Mouse (Mus musculus) lung, embryonic 15.5 days (tissue): Measurements from ENCODE around the gene Cct3. TPM values are rescaled to one million over a fixed set of nuclear protein-coding genes. Genes with fewer than 3 reads are reported as not detected.

Experiments used
- ATAC-seq: fragments of 200-750 bp; cut with Nextera tagmentation; 2 replicates; pipeline ENCODE4 v1.8.0; 2017; ENCODE audit warnings: moderate number of reproducible peaks, borderline replicate concordance; ENCODE audit not compliant: low FRiP score, low TSS enrichment; ENCODE audit errors: extremely low read depth
- H3K27ac ChIP-seq: fragments of 300-500 bp; sonication (generic); 2 replicates; pipeline ENCODE4 v1.5.1; 2015; ENCODE audit warnings: moderate library complexity, mild to moderate bottlenecking, inconsistent platforms
- H3K27me3 ChIP-seq: fragments of 300-500 bp; sonication (generic); 2 replicates; pipeline ENCODE4 v1.6.1; 2015; ENCODE audit warnings: inconsistent platforms
- H3K36me3 ChIP-seq: fragments of 300-500 bp; sonication (generic); 2 replicates; pipeline ENCODE4 v1.6.1; 2015; ENCODE audit warnings: inconsistent platforms
- H3K4me1 ChIP-seq: fragments of 300-500 bp; sonication (generic); 2 replicates; pipeline ENCODE4 v1.6.1; 2015; ENCODE audit warnings: inconsistent platforms
- H3K4me2 ChIP-seq: fragments of 300-500 bp; sonication (generic); 2 replicates; pipeline ENCODE4 v1.6.1; 2015; ENCODE audit warnings: inconsistent platforms, mild to moderate bottlenecking, moderate library complexity
- H3K4me3 ChIP-seq: fragments of 300-500 bp; sonication (generic); 2 replicates; pipeline ENCODE4 v1.5.1; 2015; ENCODE audit warnings: mild to moderate bottlenecking, inconsistent platforms
- H3K9ac ChIP-seq: fragments of 300-500 bp; sonication (generic); 2 replicates; pipeline ENCODE4 v1.6.1; 2015; ENCODE audit warnings: inconsistent platforms
- H3K9me3 ChIP-seq: fragments of 300-500 bp; sonication (generic); 2 replicates; pipeline ENCODE4 v1.6.1; 2016; ENCODE audit warnings: inconsistent platforms
- WGBS: fragments of 180-500 bp; shearing (Covaris S2); methylation state at CpG from one replicate; pipeline ENCODE4 v1.1.7; 2015; 5-methylcytosine and 5-hydroxymethylcytosine counted together
- polyA plus RNA-seq: library from polyadenylated mRNA; unstranded; fragments of >200 nt; fragmentation: Nextera tagmentation; extraction: Ambion mirVana; gene quantifications from 2 replicates; pipeline ENCODE4 v1.2.1, GENCODE M21; 2015

Cct3 gene
- polyA plus RNA-seq, 1 experiment from 2014 or later = 525 TPM

DNA sequence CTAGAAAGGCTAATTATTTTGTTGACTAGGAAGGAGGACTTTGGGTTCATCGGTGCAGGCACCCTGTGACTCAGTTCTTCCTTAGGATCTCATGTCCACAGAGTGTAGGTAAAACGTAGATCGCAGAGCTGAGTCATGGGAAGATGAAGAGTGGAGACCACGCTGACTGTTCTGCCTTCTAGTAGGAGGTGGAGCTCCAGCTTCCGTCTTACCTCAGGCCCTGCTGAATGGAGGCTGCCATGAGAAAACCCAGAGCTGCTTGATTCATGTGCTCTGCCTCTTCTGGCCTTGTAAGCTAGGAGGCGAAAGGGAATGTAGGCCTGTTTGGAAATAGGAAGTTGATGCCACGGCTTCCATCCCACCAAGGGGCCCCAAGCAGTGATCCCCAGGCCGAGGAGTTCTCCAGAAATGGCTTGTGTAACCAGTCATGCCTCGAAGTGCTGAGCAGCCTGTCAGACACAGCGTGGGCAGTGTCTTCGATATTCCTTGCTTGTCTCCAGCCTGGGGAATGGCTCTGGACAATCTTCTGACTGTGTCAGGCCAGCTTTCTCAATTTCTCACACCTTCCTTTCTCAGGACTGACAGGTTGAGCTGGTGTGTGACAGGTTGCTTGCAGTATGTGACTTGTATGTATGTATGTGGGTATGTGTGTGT lies 40.6 kb downstream of the Cct3 start:
- Histone ChIP-seq H3K9me3 (no peaks in the 10 kb centered on the region), H3K4me2 (peak overlapping the region; percentile 71; the same call in 1 of the 2 replicates), H3K27ac (no peak overlapping the region), H3K4me3 (peak overlapping the region; percentile 82), H3K4me1 (peaks cover 23% of the 10 kb centered on the region), H3K36me3 (peaks cover 13% of the 10 kb centered on the region), H3K27me3 (no peaks in the 10 kb centered on the region), H3K9ac (no peak overlapping the region)
- ATAC-seq = no peak
- WGBS = 70% methylated on average over 11 of the region's 11 CpGs

DNA sequence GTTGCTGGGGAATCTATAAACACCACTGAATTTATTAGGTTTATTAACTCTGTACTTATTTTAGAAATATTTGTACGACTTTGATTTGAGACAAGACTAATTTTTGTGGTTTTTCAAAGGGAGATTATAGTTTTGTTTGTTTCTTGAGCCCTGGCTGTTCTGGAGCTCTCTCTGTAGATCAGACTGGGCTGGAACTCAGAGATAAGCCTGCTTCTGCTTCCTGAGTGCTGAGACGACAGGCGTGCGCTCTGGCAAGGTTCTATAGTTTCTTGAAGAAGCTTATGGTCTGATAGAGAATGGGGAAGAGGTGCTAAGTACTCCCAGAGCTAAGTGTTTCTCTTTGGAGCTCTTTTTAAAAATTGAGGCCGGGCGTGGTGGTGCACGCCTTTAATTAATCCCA lies 41.4 kb downstream of the Cct3 start:
- Histone ChIP-seq H3K36me3 (peaks cover 22% of the 10 kb centered on the region), H3K9ac (no peak overlapping the region), H3K27ac (no peak overlapping the region), H3K4me2 (no peak overlapping the region), H3K9me3 (no peaks in the 10 kb centered on the region), H3K27me3 (no peaks in the 10 kb centered on the region), H3K4me1 (peaks cover 23% of the 10 kb centered on the region), H3K4me3 (no peak overlapping the region)
- no peak for ATAC-seq
- 89% methylated on average over 7 of the region's 7 CpGs for WGBS

DNA sequence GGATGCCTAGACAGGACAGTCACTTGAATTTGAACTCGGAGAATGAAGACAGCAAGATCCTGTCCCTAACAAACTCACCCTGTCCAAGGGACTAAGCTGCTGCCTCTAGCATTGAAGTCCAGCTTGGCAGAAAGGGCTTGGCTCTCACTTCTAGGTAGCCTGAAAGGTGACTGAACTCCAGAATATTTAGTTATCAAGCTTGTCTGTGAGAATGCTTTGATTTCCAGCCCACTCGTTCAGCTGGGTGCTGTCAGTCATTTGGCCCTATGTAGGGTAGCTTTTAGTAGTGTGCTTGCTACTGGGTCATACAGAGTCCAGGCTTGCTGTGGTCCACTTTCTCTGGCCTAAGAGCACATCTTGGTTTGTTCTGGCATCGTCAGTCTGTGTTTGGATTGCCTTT lies 42.1 kb downstream of the Cct3 start:
- H3K4me1 ChIP-seq = peaks cover 23% of the 10 kb centered on the region
- ATAC-seq = no peak
- no peak overlapping the region for H3K4me3 ChIP-seq
- H3K27me3 ChIP-seq = no peaks in the 10 kb centered on the region
- peaks cover 28% of the 10 kb centered on the region for H3K36me3 ChIP-seq
- no peaks in the 10 kb centered on the region for H3K9me3 ChIP-seq
- no peak overlapping the region for H3K4me2 ChIP-seq
- no peak overlapping the region for H3K9ac ChIP-seq
- WGBS = 71% methylated on average over 3 of the region's 3 CpGs
- no peak overlapping the region for H3K27ac ChIP-seq

DNA sequence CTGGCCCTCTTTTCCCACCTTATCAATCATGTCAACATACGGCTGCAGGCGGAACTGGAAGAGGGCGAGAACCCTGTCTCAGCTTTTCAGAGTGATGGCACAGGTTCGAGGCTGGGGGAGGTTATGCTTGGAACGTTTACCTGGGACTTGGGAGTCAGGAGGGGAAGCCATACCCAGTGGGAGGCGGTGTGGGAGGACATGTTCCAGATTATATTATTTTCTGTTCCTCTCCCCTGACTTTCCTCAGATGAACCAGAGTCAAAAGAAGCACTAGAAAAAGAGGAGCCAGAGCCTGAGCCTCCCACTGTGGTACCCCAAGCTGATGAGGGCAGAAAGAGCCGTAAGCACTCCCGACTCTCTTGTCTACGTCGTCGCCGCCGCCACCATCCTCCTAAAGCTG lies 53.8 kb downstream of the Cct3 start:
- 81% methylated on average over 13 of the region's 13 CpGs for WGBS
- Histone ChIP-seq H3K27me3 (no peaks in the 10 kb centered on the region), H3K4me1 (no peaks in the 10 kb centered on the region), H3K9me3 (no peaks in the 10 kb centered on the region), H3K27ac (no peak overlapping the region), H3K9ac (no peak overlapping the region), H3K4me2 (no peak overlapping the region), H3K36me3 (peaks cover 98% of the 10 kb centered on the region), H3K4me3 (no peak overlapping the region)
- ATAC-seq = no peak

DNA sequence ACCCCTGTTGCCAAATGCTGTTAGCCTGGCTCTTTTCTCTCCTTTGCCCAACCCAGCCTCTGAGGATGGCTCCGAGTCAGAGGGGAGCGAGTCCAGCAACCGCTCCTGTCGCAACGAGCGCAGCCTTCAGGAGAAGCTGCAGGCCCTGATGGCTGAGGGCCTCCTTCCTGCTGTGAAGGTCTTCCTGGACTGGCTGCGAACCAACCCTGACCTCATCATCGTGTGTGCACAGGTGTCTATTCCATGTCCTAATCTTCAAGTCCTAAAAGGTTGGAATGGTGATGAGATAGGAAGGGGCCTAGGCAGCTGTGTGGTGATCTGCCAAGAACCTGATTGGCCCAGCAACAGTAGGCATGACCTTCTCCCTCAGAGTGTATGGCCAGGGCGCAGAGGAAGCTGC lies 56.0 kb downstream of the Cct3 start:
- Histone ChIP-seq H3K36me3 (peaks cover 97% of the 10 kb centered on the region), H3K9me3 (no peaks in the 10 kb centered on the region), H3K4me3 (no peak overlapping the region), H3K4me2 (no peak overlapping the region), H3K4me1 (no peaks in the 10 kb centered on the region), H3K9ac (no peak overlapping the region), H3K27ac (no peak overlapping the region), H3K27me3 (no peaks in the 10 kb centered on the region)
- no peak for ATAC-seq
- 80% methylated on average over 9 of the region's 9 CpGs for WGBS

DNA sequence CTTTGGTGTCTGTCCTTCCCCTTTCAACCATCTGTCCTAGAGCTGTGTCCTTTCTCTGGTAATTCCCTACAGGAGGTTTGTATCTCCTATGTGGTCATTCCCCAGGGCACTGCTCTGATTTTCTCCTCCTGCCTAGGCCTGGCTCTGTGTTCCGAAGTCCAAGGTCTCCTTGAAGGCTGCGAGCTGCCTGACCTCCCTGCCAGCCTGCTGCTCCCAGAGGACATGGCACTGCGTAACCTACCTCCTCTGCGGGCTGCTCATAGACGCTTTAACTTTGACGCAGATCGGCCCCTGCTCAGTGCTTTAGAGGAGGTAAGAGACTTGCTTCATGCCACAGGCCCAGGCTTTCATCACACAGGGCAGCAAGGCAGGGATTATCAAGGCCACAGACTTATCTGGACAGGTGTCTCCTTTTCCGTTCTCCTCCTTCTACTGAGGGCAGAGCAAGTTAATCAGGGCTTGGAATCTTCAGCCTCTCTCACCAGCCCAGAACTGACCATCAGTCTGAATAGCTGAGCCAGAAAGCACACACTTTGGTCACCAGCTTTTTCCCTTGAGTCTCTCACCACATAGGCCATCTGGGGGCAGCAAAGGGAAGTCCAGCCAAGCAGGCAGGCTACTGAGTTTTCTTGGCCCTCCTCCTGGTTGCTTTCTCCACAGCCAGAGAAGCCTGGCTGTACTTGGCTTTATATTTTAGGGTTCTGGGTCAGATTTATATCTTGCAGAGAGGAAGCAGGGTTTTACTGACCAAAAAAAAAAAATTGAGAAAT lies 57.7 kb downstream of the Cct3 start:
- 89% methylated on average over 8 of the region's 8 CpGs for WGBS

DNA sequence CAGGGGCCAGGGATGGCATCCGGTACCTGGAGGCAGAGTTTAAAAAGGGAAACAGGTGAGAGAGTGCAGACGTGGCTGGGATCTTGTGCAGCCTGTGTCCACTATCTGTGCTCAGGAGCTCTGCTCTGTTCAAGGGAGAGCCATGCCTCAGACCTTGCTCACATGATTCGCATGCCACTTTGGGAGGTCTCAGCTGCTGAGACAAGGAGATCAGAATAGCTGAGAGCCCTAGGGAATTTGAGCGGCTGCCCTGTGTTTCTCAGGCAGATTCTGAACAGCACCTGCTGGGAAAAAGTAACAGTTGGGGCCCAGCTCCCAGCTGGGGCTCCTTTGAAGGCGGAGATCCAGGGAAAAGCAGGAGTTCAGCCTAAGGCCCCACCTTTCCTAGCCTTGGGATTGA lies 62.7 kb downstream of the Cct3 start:
- Histone ChIP-seq H3K4me2 (no peak overlapping the region), H3K9me3 (no peaks in the 10 kb centered on the region), H3K27ac (no peak overlapping the region), H3K4me3 (no peak overlapping the region), H3K4me1 (peaks cover 10% of the 10 kb centered on the region), H3K36me3 (peaks cover 77% of the 10 kb centered on the region), H3K27me3 (no peaks in the 10 kb centered on the region), H3K9ac (no peak overlapping the region)
- WGBS = 72% methylated on average over 5 of the region's 5 CpGs
- no peak for ATAC-seq

More for the DNA sequence above, 57.7 kb downstream of the Cct3 start:
- peaks cover 97% of the 10 kb centered on the region for H3K36me3 ChIP-seq
- ATAC-seq = no peak
- no peak overlapping the region for H3K27ac ChIP-seq
- H3K4me1 ChIP-seq = no peaks in the 10 kb centered on the region
- H3K4me2 ChIP-seq = no peak overlapping the region
- H3K4me3 ChIP-seq = no peak overlapping the region
- no peaks in the 10 kb centered on the region for H3K9me3 ChIP-seq
- H3K9ac ChIP-seq = no peak overlapping the region
- H3K27me3 ChIP-seq = no peaks in the 10 kb centered on the region

DNA sequence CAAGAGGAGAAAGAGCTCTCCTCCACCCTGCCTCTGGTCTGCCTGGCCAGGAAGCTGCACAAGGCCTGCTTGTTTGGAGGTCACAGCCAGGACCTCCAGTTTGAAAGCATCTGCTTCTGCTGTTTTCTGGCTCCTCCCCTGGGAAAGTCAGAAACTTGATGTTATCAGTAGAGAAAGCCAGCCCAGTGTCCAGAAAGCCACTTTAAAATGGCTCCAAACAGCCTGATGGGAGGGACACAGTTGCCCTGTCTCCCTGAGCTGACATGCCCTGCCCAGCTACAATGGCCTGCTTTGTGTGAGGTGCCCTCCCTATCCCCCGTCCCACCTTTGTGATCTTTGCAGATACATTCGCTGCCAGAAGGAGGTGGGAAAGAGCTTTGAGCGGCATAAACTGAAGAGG lies 63.1 kb downstream of the Cct3 start:
- H3K4me1 ChIP-seq = peaks cover 15% of the 10 kb centered on the region
- peaks cover 73% of the 10 kb centered on the region for H3K36me3 ChIP-seq
- WGBS = 59% methylated on average over 3 of the region's 3 CpGs
- H3K4me3 ChIP-seq = no peak overlapping the region
- no peak overlapping the region for H3K9ac ChIP-seq
- H3K9me3 ChIP-seq = no peaks in the 10 kb centered on the region
- no peak for ATAC-seq
- no peak overlapping the region for H3K27ac ChIP-seq
- H3K4me2 ChIP-seq = no peak overlapping the region
- H3K27me3 ChIP-seq = no peaks in the 10 kb centered on the region

DNA sequence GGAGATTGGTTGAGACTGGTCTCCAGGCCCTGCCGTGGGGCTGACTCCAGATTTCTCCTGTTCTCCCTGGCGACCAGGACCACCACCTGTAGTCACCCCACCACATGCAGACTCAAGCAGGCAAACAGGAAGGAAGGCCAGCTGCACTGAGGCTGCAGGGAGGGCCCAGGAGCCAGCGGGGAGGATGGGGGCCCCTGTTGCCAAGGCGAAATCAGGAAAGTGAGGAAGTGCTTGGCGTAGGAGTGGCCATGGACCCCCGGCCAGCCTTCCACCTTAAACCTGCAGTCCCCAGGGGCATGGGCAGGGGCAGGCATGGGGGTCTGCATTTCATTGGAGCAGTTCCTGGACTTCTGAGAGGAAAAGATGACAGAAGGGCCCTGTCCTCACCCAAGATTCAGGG lies 64.2 kb downstream of the Cct3 start:
- Histone ChIP-seq H3K4me3 (no peak overlapping the region), H3K27ac (no peak overlapping the region), H3K9ac (no peak overlapping the region), H3K4me1 (peaks cover 15% of the 10 kb centered on the region), H3K9me3 (no peaks in the 10 kb centered on the region), H3K36me3 (peaks cover 62% of the 10 kb centered on the region), H3K27me3 (peaks cover 11% of the 10 kb centered on the region), H3K4me2 (no peak overlapping the region)
- 64% methylated on average over 6 of the region's 6 CpGs for WGBS
- ATAC-seq = no peak

DNA sequence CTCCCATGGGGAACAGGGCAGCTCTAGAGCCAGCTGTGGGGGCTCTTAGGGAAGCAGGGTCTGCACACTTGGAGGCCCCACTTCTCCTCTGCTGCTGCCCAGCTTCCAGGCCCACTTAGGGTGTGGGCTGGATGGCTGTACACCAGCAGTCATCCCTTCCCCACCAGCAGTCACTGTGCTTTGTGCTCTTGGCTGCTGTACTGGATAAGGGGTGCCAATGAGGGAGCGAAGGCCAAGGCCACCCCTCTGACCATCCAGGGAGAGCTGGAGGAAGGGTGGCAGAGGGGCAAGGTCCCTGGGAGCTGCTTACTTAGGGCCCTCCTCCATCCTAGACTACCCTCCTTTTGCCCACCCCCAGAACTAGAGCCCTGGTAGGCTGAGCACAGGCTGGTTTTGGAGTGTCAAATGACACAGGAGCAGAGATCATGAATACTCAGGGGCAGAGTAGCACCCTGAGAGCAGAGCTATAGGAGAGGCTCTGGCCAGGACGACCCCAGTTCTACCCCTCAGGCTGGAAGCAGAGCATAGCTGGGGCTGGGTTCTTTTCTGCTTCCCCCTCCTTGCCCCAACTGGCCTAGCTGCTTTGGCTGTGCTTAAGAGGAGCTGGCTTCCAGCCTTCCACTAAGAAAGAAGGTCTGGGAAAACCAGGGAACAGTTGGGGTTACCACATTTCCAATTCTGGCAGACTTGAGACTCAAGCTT lies 64.8 kb downstream of the Cct3 start:
- Histone ChIP-seq H3K36me3 (peaks cover 55% of the 10 kb centered on the region), H3K4me2 (no peak overlapping the region), H3K9me3 (no peaks in the 10 kb centered on the region), H3K9ac (no peak overlapping the region), H3K4me3 (no peak overlapping the region), H3K27ac (no peak overlapping the region), H3K27me3 (peaks cover 13% of the 10 kb centered on the region), H3K4me1 (peaks cover 15% of the 10 kb centered on the region)
- no peak for ATAC-seq
- WGBS = 84% methylated on average over 2 of the region's 2 CpGs

DNA sequence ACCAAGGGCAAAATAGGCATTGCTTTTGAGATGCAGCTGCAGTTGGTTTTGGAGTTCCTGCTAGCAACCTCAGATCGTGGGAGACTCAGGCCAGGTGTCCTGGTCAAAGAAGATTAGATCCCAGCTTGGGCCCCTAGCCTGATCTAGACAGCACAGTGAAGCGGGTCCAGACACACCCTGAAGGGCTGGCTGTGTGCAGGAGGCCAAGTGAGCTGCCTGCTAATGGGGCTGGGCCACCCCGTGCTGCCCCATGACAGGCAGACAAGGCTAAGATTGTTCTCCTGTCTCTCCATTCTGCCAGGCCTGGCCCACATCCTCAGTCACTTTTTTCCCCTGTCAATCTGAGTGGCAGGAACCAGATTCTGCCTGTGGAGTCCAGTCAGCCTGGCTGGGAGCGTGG lies 66.8 kb downstream of the Cct3 start:
- Histone ChIP-seq H3K4me1 (peaks cover 18% of the 10 kb centered on the region), H3K27me3 (peaks cover 13% of the 10 kb centered on the region), H3K4me2 (no peak overlapping the region), H3K9me3 (no peaks in the 10 kb centered on the region), H3K9ac (no peak overlapping the region), H3K4me3 (no peak overlapping the region), H3K36me3 (peaks cover 37% of the 10 kb centered on the region), H3K27ac (peak overlapping the region; percentile 35; the same call in 1 of the 2 replicates)
- 0 out of 2 replicates have a peak, but pooled peaks have one; percentile 3 for ATAC-seq
- 49% methylated on average over 4 of the region's 4 CpGs for WGBS

DNA sequence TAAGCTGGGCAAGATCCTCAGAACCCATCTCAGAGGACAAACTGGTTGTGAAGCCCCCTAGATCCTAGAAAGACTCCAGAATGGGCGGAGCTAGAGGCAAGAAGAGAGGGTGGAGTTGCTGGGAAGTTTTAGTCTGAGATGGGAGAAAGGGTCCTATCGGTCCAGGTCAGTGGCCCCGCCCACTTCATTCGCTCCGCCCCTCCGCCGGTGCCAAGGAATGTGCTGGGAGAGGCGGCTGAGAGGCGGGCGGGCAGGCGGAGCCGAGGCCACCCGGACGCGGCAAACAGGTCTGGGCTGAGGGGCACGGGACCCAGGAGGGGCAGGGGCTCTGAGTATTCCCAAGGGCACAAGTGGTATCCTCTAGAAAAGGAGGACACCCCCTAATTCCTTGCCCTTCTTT lies 67.4 kb downstream of the Cct3 start, which contains the start of gene Paqr6:
Gene Paqr6, plus strand, starts transcription at position 248 of the 400 bp plus-strand sequence.
- no peaks in the 10 kb centered on the region for H3K9me3 ChIP-seq
- H3K9ac ChIP-seq = no peak within 1 kb of the TSS
- ATAC-seq = peak; percentile 76
- peak within 1 kb of the TSS; percentile 35; the same call in 1 of the 2 replicates for H3K27ac ChIP-seq
- peaks cover 13% of the 10 kb centered on the region for H3K27me3 ChIP-seq
- peaks cover 18% of the 10 kb centered on the region for H3K4me1 ChIP-seq
- H3K36me3 ChIP-seq = peaks cover 31% of the 10 kb centered on the region
- H3K4me3 ChIP-seq = peak within 1 kb of the TSS; percentile 26
- WGBS = 3% methylated on average over 16 of the region's 16 CpGs
- H3K4me2 ChIP-seq = peak within 1 kb of the TSS; percentile 49
